Mouse (Mus musculus): ENCODE data around the gene Hist1h2bf. TPM values are rescaled to one million over a fixed set of nuclear protein-coding genes. Genes with fewer than 3 reads are reported as not detected.

The Hist1h2bf gene
- polyA plus RNA-seq (2017; shearing (Covaris generic)), result not detected

GRCm38 (mm10) chr13:23573898-23574524, at the start of gene Hist1h2bf, which contains the start of gene Hist1h2ad:
Gene Hist1h2bf, minus strand, starts transcription at chr13:23574196.
Gene Hist1h2ad, plus strand, starts transcription at chr13:23574381.

DNA sequence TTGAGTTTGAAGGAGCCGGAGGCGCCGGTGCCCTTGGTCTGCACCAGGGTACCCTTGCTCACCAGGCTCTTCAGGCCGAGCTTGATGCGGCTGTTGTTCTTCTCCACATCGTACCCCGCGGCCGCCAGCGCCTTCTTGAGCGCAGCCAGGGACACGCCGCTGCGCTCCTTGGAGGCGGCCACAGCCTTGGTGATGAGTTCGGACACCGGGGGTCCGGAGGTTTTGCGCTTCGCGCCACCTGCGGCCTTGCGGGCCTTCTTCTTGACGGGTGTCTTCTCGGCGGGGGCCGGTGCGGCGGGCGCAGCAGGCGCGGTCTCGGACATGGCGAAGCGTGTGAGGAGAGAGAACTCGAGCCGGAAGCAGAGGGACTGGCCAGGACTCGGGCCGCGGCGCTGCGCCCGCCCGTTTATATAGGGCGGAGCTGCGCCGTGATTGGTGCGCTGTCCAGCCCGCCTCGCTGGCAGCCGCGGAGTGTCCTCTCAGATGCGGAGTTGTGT, 48.2 kb upstream of the Hist1h2bf start, which contains the start of gene Hist1h1e:
Hist1h1e (minus strand) TSS at position 384 of the 497 bp plus-strand sequence.

DNA sequence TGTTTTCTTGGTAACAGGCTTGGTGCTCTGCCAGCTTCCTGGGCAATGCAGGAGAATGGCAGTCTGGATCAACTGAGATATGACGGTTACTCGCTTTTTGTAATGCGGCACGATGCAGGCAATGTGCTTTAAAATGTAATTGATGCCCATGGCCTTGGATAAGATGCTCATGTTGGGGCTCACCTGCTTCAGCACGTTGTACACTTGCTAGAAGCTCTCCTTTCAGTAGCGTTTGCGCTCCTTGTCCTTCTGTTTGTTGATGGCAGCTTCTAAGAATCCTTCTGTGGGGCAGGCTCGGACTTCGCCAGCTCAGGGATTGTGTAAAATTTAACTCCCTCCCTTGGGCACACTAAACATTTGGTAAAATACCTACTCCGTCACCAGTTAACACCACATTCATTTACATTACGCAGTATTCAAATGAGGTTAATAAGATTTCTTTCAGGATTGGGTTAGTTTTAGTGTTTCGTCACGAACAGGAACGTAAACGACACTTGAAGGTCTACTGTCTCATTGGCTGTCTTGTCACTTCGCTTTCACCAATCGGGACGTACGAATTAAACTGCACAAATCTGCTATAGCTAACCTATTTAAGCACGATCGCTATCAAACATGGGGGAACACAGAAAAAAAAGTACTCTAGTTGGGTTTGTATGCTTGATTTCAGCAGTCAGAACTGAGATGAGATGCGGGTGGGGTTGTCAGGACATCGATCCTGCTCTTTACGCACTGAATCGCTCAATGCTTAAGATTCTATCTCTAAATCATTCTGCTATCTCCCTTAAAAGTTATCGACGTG, 46.9 kb upstream of the Hist1h2bf start, which contains the start of gene Hist1h2be:
Hist1h2be (minus strand) TSS at position 392 of the 799 bp plus-strand sequence.

DNA sequence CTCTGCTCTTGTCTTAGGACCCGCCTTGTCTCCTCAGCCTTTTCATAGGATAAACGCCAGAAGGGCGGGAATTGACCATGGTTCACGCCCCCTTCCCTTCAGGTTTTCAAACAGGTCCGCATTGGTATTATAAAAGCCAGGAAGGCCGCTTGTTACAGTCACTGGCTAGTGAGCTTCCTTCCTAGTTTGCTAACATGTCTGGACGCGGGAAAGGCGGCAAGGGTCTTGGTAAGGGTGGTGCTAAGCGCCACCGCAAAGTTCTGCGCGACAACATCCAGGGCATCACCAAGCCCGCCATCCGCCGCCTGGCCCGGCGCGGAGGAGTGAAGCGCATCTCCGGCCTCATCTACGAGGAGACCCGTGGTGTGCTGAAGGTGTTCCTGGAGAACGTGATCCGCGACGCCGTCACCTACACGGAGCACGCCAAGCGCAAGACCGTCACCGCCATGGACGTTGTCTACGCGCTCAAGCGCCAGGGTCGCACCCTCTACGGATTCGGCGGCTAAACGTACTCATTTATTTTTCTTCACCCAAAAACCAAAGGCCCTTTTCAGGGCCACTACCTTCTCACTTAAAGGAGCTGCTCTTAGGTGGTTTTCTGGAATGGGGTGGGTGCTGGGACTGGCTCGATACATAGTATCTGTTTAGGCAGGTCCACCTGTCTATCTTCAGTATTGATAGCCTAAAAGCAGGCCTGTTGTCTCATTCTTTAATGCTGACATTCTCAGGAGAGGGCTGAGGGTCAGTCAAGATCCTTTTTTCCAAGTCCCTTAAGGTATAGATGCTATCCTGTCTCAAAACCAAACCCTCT, 7.6 kb upstream of the Hist1h2bf start, which contains the start of gene Hist1h4d:
Hist1h4d (plus strand) TSS at position 191 of the 811 bp plus-strand sequence.

DNA sequence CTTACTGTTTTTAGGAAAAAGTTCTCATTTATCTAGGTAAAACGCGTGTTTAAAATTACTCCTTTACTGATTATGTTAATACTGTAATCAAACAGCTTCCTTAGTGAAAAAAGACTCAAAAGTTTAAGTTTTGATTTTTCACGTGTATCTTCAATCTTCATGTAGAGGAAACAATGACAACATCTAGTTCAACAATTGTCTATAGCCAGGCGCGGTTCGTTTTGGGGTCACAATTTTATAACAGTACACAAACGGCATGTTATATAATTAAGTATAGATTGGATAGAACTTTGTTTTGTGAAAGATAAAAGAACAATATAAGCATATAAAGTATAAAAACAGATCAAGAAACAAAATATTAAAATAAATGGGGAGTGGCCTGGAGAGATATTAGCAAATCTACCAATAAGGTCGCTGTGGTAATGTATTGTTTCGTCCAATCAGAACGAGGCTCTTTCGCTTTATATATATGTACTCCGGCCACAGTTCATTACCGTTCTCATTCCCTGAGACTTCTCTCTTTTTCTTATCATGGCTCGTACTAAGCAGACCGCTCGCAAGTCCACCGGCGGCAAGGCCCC, 1.4 kb upstream of the Hist1h2bf start, which contains the start of gene Hist1h3d:
Hist1h3d (plus strand) TSS at position 493 of the 581 bp plus-strand sequence.

GRCm38 (mm10) chr13:23571022-23571503, 2.9 kb downstream of the Hist1h2bf start, which contains the start of the genes Hist1h2ae and Hist1h2bg:
Gene Hist1h2ae, minus strand, starts transcription at chr13:23571220.
Gene Hist1h2bg, plus strand, starts transcription at chr13:23571396.

GRCm38 (mm10) chr13:23561883-23562659, 11.9 kb downstream of the Hist1h2bf start, which contains the start of gene Hist1h3e:
Gene Hist1h3e, minus strand, starts transcription at chr13:23562369.

DNA sequence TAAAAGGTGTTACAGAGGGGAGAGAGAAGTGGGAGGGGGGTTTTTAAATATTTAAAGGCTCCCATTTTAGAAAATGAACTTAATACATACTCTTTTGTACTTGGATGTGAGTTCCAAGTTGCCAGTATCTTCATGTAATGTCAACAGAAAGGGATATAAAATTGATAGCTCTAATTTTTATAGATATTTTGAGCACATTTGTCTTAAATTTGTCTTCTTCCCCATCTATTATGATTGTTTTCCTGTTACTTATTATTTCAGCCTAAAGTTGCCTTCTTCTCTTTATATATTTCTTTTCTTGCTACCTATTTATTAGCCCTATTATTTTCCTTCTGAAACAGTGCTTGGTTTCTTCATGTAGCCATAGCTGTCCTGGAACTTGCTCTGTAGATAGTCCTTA, 21.0 kb downstream of the Hist1h2bf start, which contains the start of gene Hist1h1d:
Hist1h1d (plus strand) TSS at position 301 of the 400 bp plus-strand sequence.

DNA sequence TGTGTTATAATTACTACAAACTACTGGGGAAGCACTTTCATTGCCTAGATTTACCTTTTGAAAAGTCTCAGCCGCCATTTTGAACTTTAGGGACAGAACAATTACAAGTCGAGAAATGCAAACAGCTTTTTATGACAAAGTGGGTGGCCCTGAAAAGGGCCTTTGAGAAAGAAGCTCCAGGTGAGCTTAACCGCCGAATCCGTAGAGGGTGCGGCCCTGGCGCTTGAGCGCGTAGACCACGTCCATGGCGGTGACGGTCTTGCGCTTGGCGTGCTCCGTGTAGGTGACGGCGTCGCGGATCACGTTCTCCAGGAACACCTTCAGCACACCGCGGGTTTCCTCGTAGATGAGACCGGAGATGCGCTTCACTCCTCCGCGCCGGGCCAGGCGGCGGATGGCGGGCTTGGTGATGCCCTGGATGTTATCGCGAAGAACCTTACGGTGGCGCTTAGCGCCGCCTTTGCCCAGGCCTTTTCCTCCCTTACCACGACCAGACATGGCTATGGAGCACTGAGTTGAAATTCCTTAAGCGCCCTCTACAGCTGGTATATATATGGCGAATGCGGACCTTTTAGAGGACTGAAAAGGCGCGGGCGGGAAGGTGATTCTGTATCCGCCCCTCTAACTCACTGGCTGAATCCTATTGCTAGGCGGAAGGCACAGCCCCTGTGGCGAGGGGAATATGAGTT, 22.7 kb downstream of the Hist1h2bf start, which contains the start of gene Hist1h4f:
Hist1h4f (minus strand) TSS at position 503 of the 689 bp plus-strand sequence.

DNA sequence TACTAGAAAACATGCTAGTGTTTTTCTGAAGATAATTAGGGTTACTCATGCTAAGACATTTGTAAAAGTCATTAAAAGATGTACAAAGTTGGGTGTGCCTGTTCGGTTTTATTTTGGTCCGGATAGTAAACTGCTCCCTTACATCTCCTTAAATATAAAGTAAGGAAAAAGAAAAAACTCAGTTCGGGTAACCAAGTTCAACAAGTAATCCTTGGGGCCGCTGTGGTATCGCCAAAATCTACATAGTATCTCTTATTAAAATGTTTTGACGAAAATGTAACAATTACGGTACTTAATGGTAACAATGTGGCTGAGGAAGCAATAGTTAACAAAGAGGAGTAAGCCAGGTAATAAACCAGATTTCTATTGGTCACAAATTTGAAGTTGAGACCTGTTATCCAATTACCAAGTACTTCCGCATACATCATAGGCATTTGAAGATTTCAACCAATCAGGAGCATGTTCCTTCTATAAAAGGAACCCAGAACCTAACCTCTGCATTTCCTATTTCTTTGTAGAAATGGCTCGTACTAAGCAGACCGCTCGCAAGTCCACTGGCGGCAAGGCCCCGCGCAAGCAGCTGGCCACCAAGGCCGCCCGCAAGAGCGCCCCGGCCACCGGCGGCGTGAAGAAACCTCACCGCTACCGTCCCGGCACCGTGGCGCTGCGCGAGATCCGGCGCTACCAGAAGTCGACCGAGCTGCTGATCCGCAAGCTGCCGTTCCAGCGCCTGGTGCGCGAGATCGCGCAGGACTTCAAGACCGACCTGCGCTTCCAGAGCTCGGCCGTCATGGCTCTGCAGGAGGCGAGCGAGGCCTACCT, 29.8 kb downstream of the Hist1h2bf start, which contains the start of gene Hist1h3f:
Hist1h3f (plus strand) TSS at position 88 of the 822 bp plus-strand sequence.

DNA sequence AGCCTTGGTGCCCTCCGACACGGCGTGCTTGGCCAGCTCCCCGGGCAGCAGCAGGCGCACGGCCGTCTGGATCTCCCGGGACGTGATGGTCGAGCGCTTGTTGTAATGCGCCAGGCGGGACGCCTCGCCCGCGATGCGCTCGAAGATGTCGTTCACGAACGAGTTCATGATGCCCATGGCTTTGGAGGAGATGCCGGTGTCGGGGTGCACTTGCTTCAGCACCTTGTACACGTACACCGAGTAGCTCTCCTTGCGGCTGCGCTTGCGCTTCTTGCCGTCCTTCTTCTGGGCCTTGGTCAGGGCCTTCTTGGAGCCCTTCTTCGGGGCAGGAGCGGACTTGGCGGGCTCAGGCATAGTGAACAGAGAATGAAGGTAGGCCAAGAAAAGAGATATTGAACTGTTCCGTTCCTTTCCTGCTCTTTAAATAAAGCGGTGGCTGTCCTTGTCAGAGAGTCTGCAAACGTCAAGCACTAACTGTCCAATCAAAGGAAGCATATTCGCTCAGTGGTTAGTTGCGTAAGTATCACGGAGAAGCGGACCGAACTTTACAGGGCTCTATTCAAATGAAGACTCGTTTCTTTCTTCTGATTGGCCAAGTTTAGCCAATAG, 30.9 kb downstream of the Hist1h2bf start, which contains the start of gene Hist1h2bh:
Hist1h2bh (minus strand) TSS at position 394 of the 609 bp plus-strand sequence.

GRCm38 (mm10) chr13:23535137-23536075, 38.6 kb downstream of the Hist1h2bf start, which contains the start of gene Hist1h3g:
Gene Hist1h3g, plus strand, starts transcription at chr13:23535422.

GRCm38 (mm10) chr13:23533560-23534367, 40.2 kb downstream of the Hist1h2bf start, which contains the start of gene Hist1h2af:
Gene Hist1h2af, plus strand, starts transcription at chr13:23533906.

DNA sequence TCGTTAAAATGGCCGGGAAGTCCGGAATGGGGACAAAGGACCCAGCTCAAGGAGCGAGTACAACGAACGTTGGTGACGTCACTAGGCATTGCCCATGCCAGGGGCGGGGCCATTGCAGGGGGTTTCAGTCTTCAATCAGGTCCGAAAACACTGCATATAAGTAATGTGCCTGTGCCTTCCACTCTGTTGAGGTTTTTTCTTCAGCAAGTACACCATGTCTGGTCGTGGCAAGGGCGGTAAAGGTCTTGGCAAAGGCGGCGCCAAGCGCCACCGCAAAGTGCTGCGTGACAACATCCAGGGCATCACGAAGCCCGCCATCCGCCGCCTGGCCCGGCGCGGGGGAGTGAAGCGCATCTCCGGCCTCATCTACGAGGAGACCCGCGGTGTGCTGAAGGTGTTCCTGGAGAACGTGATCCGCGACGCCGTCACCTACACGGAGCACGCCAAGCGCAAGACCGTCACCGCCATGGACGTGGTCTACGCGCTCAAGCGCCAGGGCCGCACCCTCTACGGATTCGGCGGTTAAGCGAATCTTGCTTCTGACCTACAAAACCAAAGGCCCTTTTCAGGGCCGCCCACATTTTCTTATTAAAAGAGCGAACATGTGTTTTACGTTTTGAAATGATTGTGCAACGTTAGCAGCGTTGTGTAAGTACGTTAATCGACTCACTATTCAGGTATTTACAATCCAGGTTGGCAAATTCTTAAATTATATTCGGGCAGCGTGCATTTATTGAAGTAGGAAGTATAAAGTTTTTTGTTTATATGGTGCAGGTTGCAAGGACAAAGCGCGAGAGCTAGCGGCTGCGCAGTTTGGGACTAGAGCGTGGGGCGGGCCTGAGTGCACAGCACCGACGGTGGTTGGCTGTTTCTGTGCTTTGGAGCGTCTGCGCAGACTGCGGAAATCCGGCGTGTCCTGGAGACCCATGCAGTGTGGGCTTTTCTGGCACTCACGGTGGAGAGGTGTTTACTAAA, 42.8 kb downstream of the Hist1h2bf start, which contains the start of gene Hist1h4h:
Hist1h4h (plus strand) TSS at position 150 of the 975 bp plus-strand sequence.

